Mouse (Mus musculus): ENCODE data around the gene Prr36. TPM values are rescaled to one million over a fixed set of nuclear protein-coding genes. Genes with fewer than 3 reads are reported as not detected.

Gene Prr36
- total and polyA plus RNA-seq, 3 experiments: 0.08 to 0.58 TPM; not detected in 1

GRCm38 (mm10) chr8:4174018-4174417, 43.2 kb downstream of the Prr36 start:
- Histone ChIP-seq H3K36me3 (ENCODE audit: control insufficient read depth in 1 of 2, insufficient read depth in 2 of 2, low read length in 2 of 2) (no peaks in the 10 kb centered on the region; a peak in 1 of 4 replicates), H3K9ac (ENCODE audit: control insufficient read depth, low read depth, low read length, poor library complexity, severe bottlenecking) (no peak overlapping the region), H3K79me2 (ENCODE audit: control insufficient read depth, insufficient read depth, low read length, poor library complexity) (no peaks in the 10 kb centered on the region), H3K4me1 (ENCODE audit: control insufficient read depth in 1 of 2, insufficient read depth in 2 of 2, low read length in 2 of 2) (0 out of 4 replicates have a peak, but pooled peaks cover 0 to under 1% of the 10 kb centered on the region in 2 experiments), H3K27me3 (ENCODE audit: control insufficient read depth in 1 of 2, insufficient read depth in 2 of 2, low read length in 2 of 2) (no peaks in the 10 kb centered on the region), H3K27ac (ENCODE audit: control insufficient read depth, low read depth, low read length) (no peak overlapping the region), H3K4me3 (ENCODE audit: control insufficient read depth in 1 of 2, insufficient read depth in 1 of 2, low read depth in 2 of 2, low read length in 2 of 2) (no peak overlapping the region), H3K9me3 (replicated peaks; ENCODE audit: insufficient read depth, low read length) (no peaks in the 10 kb centered on the region)
- DNase-seq (ENCODE audit: low read depth, low spot score): no peak
- no peak for TF ChIP-seq E2F4 (IDR thresholded peaks at IDR 0.05; ENCODE audit: borderline replicate concordance, low read depth, low read length)
- no peak for TF ChIP-seq BHLHE40 (IDR thresholded peaks at IDR 0.05; ENCODE audit: borderline replicate concordance, low read depth, low read length)
- no peak for TF ChIP-seq NRF1 (IDR thresholded peaks at IDR 0.05; ENCODE audit: insufficient read depth, low read depth, low read length, poor library complexity, severe bottlenecking)
- no peak for TF ChIP-seq TCF12 (IDR thresholded peaks at IDR 0.05; ENCODE audit: low read depth, low read length)
- TF ChIP-seq EP300 (IDR thresholded peaks at IDR 0.05; ENCODE audit: low read depth in 1 of 2, low read length in 2 of 2): no peak
- TF ChIP-seq ZC3H11A (IDR thresholded peaks at IDR 0.05; ENCODE audit: low read depth, low read length): no peak
- no peak for TF ChIP-seq POLR2A (IDR thresholded peaks at IDR 0.05; ENCODE audit: control insufficient read depth in 1 of 2, insufficient read depth in 1 of 2, low read depth in 1 of 2, low read length in 2 of 2, poor library complexity in 1 of 2)
- TF ChIP-seq ETS1 (IDR thresholded peaks at IDR 0.05; ENCODE audit: low read depth, low read length): no peak

GRCm38 (mm10) chr8:4172486-4172885, 44.8 kb downstream of the Prr36 start:
- no peak for TF ChIP-seq POLR2AphosphoS5 (IDR thresholded peaks at IDR 0.05; ENCODE audit: borderline replicate concordance, low read depth, low read length)
- TF ChIP-seq CTCF (IDR thresholded peaks at IDR 0.05 in 2 of 3, conservative IDR thresholded peaks at IDR 0.05 in 1 of 3; ENCODE audit: control insufficient read depth in 1 of 3, insufficient read depth in 1 of 3, low read depth in 2 of 3, low read length in 3 of 3, poor library complexity in 1 of 3, severe bottlenecking in 1 of 3): peak in 1 of 3 experiments; percentile 27; a peak in 1 of 6 replicates
- Histone ChIP-seq H3K79me2 (ENCODE audit: control insufficient read depth, insufficient read depth, low read length, poor library complexity) (no peaks in the 10 kb centered on the region), H3K9me3 (replicated peaks; ENCODE audit: insufficient read depth, low read length) (no peaks in the 10 kb centered on the region), H3K27ac (ENCODE audit: control insufficient read depth, low read depth, low read length) (no peak overlapping the region), H3K9ac (ENCODE audit: control insufficient read depth, low read depth, low read length, poor library complexity, severe bottlenecking) (no peak overlapping the region), H3K4me1 (ENCODE audit: control insufficient read depth in 1 of 2, insufficient read depth in 2 of 2, low read length in 2 of 2) (0 out of 4 replicates have a peak, but pooled peaks cover 0 to 3% of the 10 kb centered on the region in 2 experiments), H3K27me3 (ENCODE audit: control insufficient read depth in 1 of 2, insufficient read depth in 2 of 2, low read length in 2 of 2) (no peaks in the 10 kb centered on the region), H3K4me3 (ENCODE audit: control insufficient read depth in 1 of 2, insufficient read depth in 1 of 2, low read depth in 2 of 2, low read length in 2 of 2) (no peak overlapping the region), H3K36me3 (ENCODE audit: control insufficient read depth in 1 of 2, insufficient read depth in 2 of 2, low read length in 2 of 2) (no peaks in the 10 kb centered on the region; a peak in 1 of 4 replicates)
- no peak for DNase-seq (ENCODE audit: low read depth, low spot score)

GRCm38 (mm10) chr8:4167918-4168317, 49.3 kb downstream of the Prr36 start:
- H3K4me1 ChIP-seq (ENCODE audit: control insufficient read depth in 1 of 2, insufficient read depth in 2 of 2, low read length in 2 of 2): peaks cover 2 to 9% of the 10 kb centered on the region in 2 experiments; a peak in 3 of 4 replicates
- no peak for DNase-seq (ENCODE audit: low read depth, low spot score)
- H3K36me3 ChIP-seq (ENCODE audit: control insufficient read depth in 1 of 2, insufficient read depth in 2 of 2, low read length in 2 of 2): peaks cover 0 to 9% of the 10 kb centered on the region in 2 experiments; a peak in 2 of 4 replicates
- H3K4me3 ChIP-seq (ENCODE audit: control insufficient read depth in 1 of 2, insufficient read depth in 1 of 2, low read depth in 2 of 2, low read length in 2 of 2): no peak overlapping the region
- no peaks in the 10 kb centered on the region for H3K27me3 ChIP-seq (ENCODE audit: control insufficient read depth in 1 of 2, insufficient read depth in 2 of 2, low read length in 2 of 2)
- peaks cover 4% of the 10 kb centered on the region; the same call in 1 of the 2 replicates for H3K79me2 ChIP-seq (ENCODE audit: control insufficient read depth, insufficient read depth, low read length, poor library complexity)
- no peak for TF ChIP-seq BHLHE40 (IDR thresholded peaks at IDR 0.05; ENCODE audit: borderline replicate concordance, low read depth, low read length)
- TF ChIP-seq MYC (IDR thresholded peaks at IDR 0.05; ENCODE audit: low read depth, low read length): no peak
- no peak for TF ChIP-seq NRF1 (IDR thresholded peaks at IDR 0.05; ENCODE audit: insufficient read depth, low read depth, low read length, poor library complexity, severe bottlenecking)
- TF ChIP-seq KAT2A (conservative IDR thresholded peaks at IDR 0.05; ENCODE audit: low read depth, low read length): no peak
- TF ChIP-seq NELFE (IDR thresholded peaks at IDR 0.05; ENCODE audit: low read depth, low read length): no peak
- no peak for TF ChIP-seq MXI1 (IDR thresholded peaks at IDR 0.05; ENCODE audit: low read depth, low read length)
- TF ChIP-seq USF1 (IDR thresholded peaks at IDR 0.05; ENCODE audit: low read depth, low read length): no peak
- TF ChIP-seq CHD2 (IDR thresholded peaks at IDR 0.05; ENCODE audit: low read length): no peak
- TF ChIP-seq ZNF384 (IDR thresholded peaks at IDR 0.05; ENCODE audit: low read depth, low read length): no peak
- no peak for TF ChIP-seq EP300 (IDR thresholded peaks at IDR 0.05; ENCODE audit: low read depth in 1 of 2, low read length in 2 of 2)
- no peak for TF ChIP-seq ZKSCAN1 (IDR thresholded peaks at IDR 0.05; ENCODE audit: low read depth, low read length)
- no peak for TF ChIP-seq TAL1 (IDR thresholded peaks at IDR 0.05; ENCODE audit: low read length)
- no peak overlapping the region for H3K27ac ChIP-seq (ENCODE audit: control insufficient read depth, low read depth, low read length)
- no peaks in the 10 kb centered on the region for H3K9me3 ChIP-seq (replicated peaks; ENCODE audit: insufficient read depth, low read length)
- no peak overlapping the region for H3K9ac ChIP-seq (ENCODE audit: control insufficient read depth, low read depth, low read length, poor library complexity, severe bottlenecking)

Measured in MEL (cell line).